Comparison of ENCODE assay signal across 10 mouse cellular contexts in genomic region chr14:55857588-55857987, GRCm38 (mm10). TPM values are rescaled to one million over a fixed set of nuclear protein-coding genes. Genes with fewer than 3 reads are reported as not detected.
DNase-seq lines count a peak whose midpoint lies in the region; ATAC-seq and TF ChIP-seq lines count a peak whose summit lies in the region.
"Had no signal": no experiment of that assay in that cellular context is flagged by ENCODE, and none has a peak within 500 bp of the region (broad histone marks: within the 10 kb centered on the region; RNA-seq: fewer than 3 reads in every experiment).

No protein-coding gene starts in this region.

- no peak for TF ChIP-seq POLR2A in limb, embryonic 14.5 days (IDR thresholded peaks at IDR 0.05; ENCODE audit: borderline replicate concordance, extremely low read depth, insufficient read depth, insufficient read length)

- H3K27me3 ChIP-seq in liver, embryonic 12.5 days (replicated peaks), result peaks cover 17% of the 10 kb centered on the region
- H3K27me3 ChIP-seq in liver, postnatal 0 days (ENCODE audit: insufficient read depth, low read length), result no peaks in the 10 kb centered on the region
- no peaks in the 10 kb centered on the region for H3K27me3 ChIP-seq in heart, embryonic 16.5 days (ENCODE audit: control insufficient read depth, insufficient read depth, low read length)
- H3K27me3 ChIP-seq in limb, embryonic 14.5 days (ENCODE audit: control insufficient read depth, insufficient read depth, low read length), result no peaks in the 10 kb centered on the region
- H3K27me3 ChIP-seq in stomach, embryonic 16.5 days (ENCODE audit: control insufficient read depth, insufficient read depth, low read length), result no peaks in the 10 kb centered on the region
- H3K27me3 ChIP-seq: midbrain, embryonic 12.5 days had no signal

- ATAC-seq in liver, embryonic 12.5 days, result no peak
- no peak for ATAC-seq in liver, postnatal 0 days
- ATAC-seq in heart, embryonic 16.5 days (replicated peaks; ENCODE audit: extremely low read depth, insufficient read depth, low FRiP score), result no peak
- no peak for ATAC-seq in limb, embryonic 14.5 days (ENCODE audit: low FRiP score, low read depth)
- ATAC-seq in stomach, embryonic 16.5 days (ENCODE audit: insufficient read depth, low FRiP score), result no peak

- H3K4me2 ChIP-seq in liver, embryonic 12.5 days, result 0 out of 2 replicates have a peak overlapping the region, but pooled peaks have one; percentile 2
- H3K4me2 ChIP-seq in liver, postnatal 0 days (ENCODE audit: low read depth, low read length), result no peak overlapping the region
- peak overlapping the region; percentile 69 for H3K4me2 ChIP-seq in heart, embryonic 16.5 days (ENCODE audit: low read depth, low read length)
- H3K4me2 ChIP-seq in limb, embryonic 14.5 days (replicated peaks; ENCODE audit: low read depth, low read length, severe bottlenecking), result peak overlapping the region; percentile 95
- peak overlapping the region; percentile 4; the same call in 1 of the 2 replicates for H3K4me2 ChIP-seq in stomach, embryonic 16.5 days (ENCODE audit: low read depth, low read length)

- TF ChIP-seq CTCF in liver, postnatal 0 days (IDR thresholded peaks at IDR 0.05; ENCODE audit: low read depth), result no peak

- no peak overlapping the region for H3K27ac ChIP-seq in liver, embryonic 12.5 days
- H3K27ac ChIP-seq in liver, postnatal 0 days (ENCODE audit: low read depth), result no peak overlapping the region
- peak overlapping the region; percentile 69 for H3K27ac ChIP-seq in heart, embryonic 16.5 days (ENCODE audit: low read length)
- H3K27ac ChIP-seq in limb, embryonic 14.5 days (replicated peaks; ENCODE audit: low read depth, low read length), result no peak overlapping the region
- no peak overlapping the region for H3K27ac ChIP-seq in stomach, embryonic 16.5 days (ENCODE audit: low read length)
- H3K27ac ChIP-seq: midbrain, embryonic 12.5 days had no signal

- H3K36me3 ChIP-seq in liver, embryonic 12.5 days, result 0 out of 2 replicates have a peak, but pooled peaks cover 3% of the 10 kb centered on the region
- H3K36me3 ChIP-seq in liver, postnatal 0 days (replicated peaks; ENCODE audit: insufficient read depth, low read length), result no peaks in the 10 kb centered on the region
- no peaks in the 10 kb centered on the region for H3K36me3 ChIP-seq in heart, embryonic 16.5 days (ENCODE audit: control insufficient read depth, insufficient read depth)
- H3K36me3 ChIP-seq in limb, embryonic 14.5 days (ENCODE audit: control insufficient read depth, insufficient read depth, low read length), result peaks cover 22% of the 10 kb centered on the region
- H3K36me3 ChIP-seq in stomach, embryonic 16.5 days (ENCODE audit: control insufficient read depth, insufficient read depth, low read length), result peaks cover 4% of the 10 kb centered on the region; the same call in 1 of the 2 replicates

- no peak overlapping the region for H3K4me3 ChIP-seq in liver, embryonic 12.5 days
- H3K4me3 ChIP-seq in liver, postnatal 0 days (ENCODE audit: low read depth, low read length), result no peak overlapping the region
- peak overlapping the region; percentile 10; the same call in 1 of the 2 replicates for H3K4me3 ChIP-seq in heart, embryonic 16.5 days (ENCODE audit: low read length)
- H3K4me3 ChIP-seq in limb, embryonic 14.5 days (replicated peaks; ENCODE audit: low read length), result peak overlapping the region; percentile 11
- 0 out of 2 replicates have a peak overlapping the region, but pooled peaks have one; percentile 1 for H3K4me3 ChIP-seq in stomach, embryonic 16.5 days (replicated peaks; ENCODE audit: low read length)
- H3K4me3 ChIP-seq: midbrain, embryonic 12.5 days had no signal

- no peak for TF ChIP-seq EP300 in liver, postnatal 0 days (IDR thresholded peaks at IDR 0.05; ENCODE audit: low read depth)

- WGBS in liver, embryonic 12.5 days (ENCODE audit: insufficient replicate concordance), result 43% methylated on average over 4 of the region's 4 CpGs
- 54% methylated on average over 4 of the region's 4 CpGs for WGBS in liver, postnatal 0 days (ENCODE audit: insufficient replicate concordance)
- WGBS in heart, embryonic 16.5 days, result 36% methylated on average over 4 of the region's 4 CpGs
- WGBS in limb, embryonic 14.5 days, result 44% methylated on average over 4 of the region's 4 CpGs
- WGBS in stomach, embryonic 16.5 days, result 39% methylated on average over 4 of the region's 4 CpGs

- DNase-seq in liver, postnatal 0 days, result no peak
- DNase-seq in limb, embryonic 14.5 days (ENCODE audit: low spot score), result no peak
- no peak for DNase-seq in frontal cortex, postnatal 36 days (ENCODE audit: low spot score in 2 of 2)
- no peak for DNase-seq in testis, postnatal 10 days (ENCODE audit: low spot score)
- DNase-seq: gastrocnemius, postnatal 36 days; thymus, postnatal 4 days had no signal

- no peak overlapping the region for H3K9ac ChIP-seq in liver, embryonic 12.5 days
- no peak overlapping the region for H3K9ac ChIP-seq in liver, postnatal 0 days (replicated peaks)
- H3K9ac ChIP-seq in heart, embryonic 16.5 days (ENCODE audit: low read length), result peak overlapping the region; percentile 0
- H3K9ac ChIP-seq in limb, embryonic 14.5 days (ENCODE audit: low read depth, low read length, severe bottlenecking), result peak overlapping the region; percentile 28; the same call in 1 of the 2 replicates
- H3K9ac ChIP-seq in stomach, embryonic 16.5 days (ENCODE audit: low read length), result peak overlapping the region; percentile 36
- H3K9ac ChIP-seq: midbrain, embryonic 12.5 days had no signal

- H3K9me3 ChIP-seq in liver, embryonic 12.5 days (replicated peaks), result no peaks in the 10 kb centered on the region
- H3K9me3 ChIP-seq in liver, postnatal 0 days (ENCODE audit: low read length), result no peaks in the 10 kb centered on the region
- no peaks in the 10 kb centered on the region for H3K9me3 ChIP-seq in heart, embryonic 16.5 days (replicated peaks; ENCODE audit: control insufficient read depth, low read length)
- no peaks in the 10 kb centered on the region for H3K9me3 ChIP-seq in limb, embryonic 14.5 days (ENCODE audit: control insufficient read depth, low read length)
- no peaks in the 10 kb centered on the region for H3K9me3 ChIP-seq in stomach, embryonic 16.5 days (replicated peaks; ENCODE audit: control insufficient read depth, low read length)
- H3K9me3 ChIP-seq: midbrain, embryonic 12.5 days had no signal

- H3K4me1 ChIP-seq in liver, embryonic 12.5 days, result peaks cover 58% of the 10 kb centered on the region
- H3K4me1 ChIP-seq in liver, postnatal 0 days (ENCODE audit: insufficient read depth), result peaks cover 36% of the 10 kb centered on the region
- H3K4me1 ChIP-seq in heart, embryonic 16.5 days (ENCODE audit: control insufficient read depth, insufficient read depth, low read length), result peaks cover 58% of the 10 kb centered on the region
- H3K4me1 ChIP-seq in limb, embryonic 14.5 days (ENCODE audit: control insufficient read depth, insufficient read depth, low read length), result peaks cover 39% of the 10 kb centered on the region
- H3K4me1 ChIP-seq in stomach, embryonic 16.5 days (ENCODE audit: control insufficient read depth, insufficient read depth, low read length), result peaks cover 48% of the 10 kb centered on the region

RNA-seq across cellular contexts. Expression of gene Nynrin, which starts 3.8 kb away (rescaled TPM):
- 7.0 and 8.2 TPM in 2 replicates for polyA plus RNA-seq in liver, embryonic 12.5 days (2016; fragmentation: Nextera tagmentation; extraction: Ambion mirVana)
- polyA plus RNA-seq in liver, postnatal 0 days (2015; fragmentation: Nextera tagmentation; extraction: Ambion mirVana), result 0.63 and 0.70 TPM in 2 replicates
- 11.1 and 13.7 TPM in 2 replicates for polyA plus RNA-seq in heart, embryonic 16.5 days (2015; fragmentation: Nextera tagmentation; extraction: Ambion mirVana)
- 41.0 and 49.5 TPM in 2 replicates for polyA plus RNA-seq in limb, embryonic 14.5 days (2012; rRNA removed)
- polyA plus RNA-seq in limb, embryonic 14.5 days (2014; fragmentation: Nextera tagmentation; extraction: Ambion mirVana), result 20.6 and 23.6 TPM in 2 replicates
- 18.0 and 19.3 TPM in 2 replicates for polyA plus RNA-seq in stomach, embryonic 16.5 days (2015; fragmentation: Nextera tagmentation; extraction: Ambion mirVana)

RNA-seq across cellular contexts. Expression of gene Cbln3, which starts 26.6 kb away (rescaled TPM):
- 0.25 TPM in 2 replicates for polyA plus RNA-seq in liver, embryonic 12.5 days (2016; fragmentation: Nextera tagmentation; extraction: Ambion mirVana)
- 0.29 and 0.40 TPM in 2 replicates for polyA plus RNA-seq in liver, postnatal 0 days (2015; fragmentation: Nextera tagmentation; extraction: Ambion mirVana)
- 0.59 and 0.69 TPM in 2 replicates for polyA plus RNA-seq in heart, embryonic 16.5 days (2015; fragmentation: Nextera tagmentation; extraction: Ambion mirVana)
- 1.0 and 1.3 TPM in 2 replicates for polyA plus RNA-seq in limb, embryonic 14.5 days (2012; rRNA removed)
- polyA plus RNA-seq in limb, embryonic 14.5 days (2014; fragmentation: Nextera tagmentation; extraction: Ambion mirVana), result 0.25 and 0.54 TPM in 2 replicates
- 0.45 and 0.66 TPM in 2 replicates for polyA plus RNA-seq in stomach, embryonic 16.5 days (2015; fragmentation: Nextera tagmentation; extraction: Ambion mirVana)

RNA-seq across cellular contexts. Expression of gene Khnyn, which starts 27.2 kb away (rescaled TPM):
- 12.8 and 13.0 TPM in 2 replicates for polyA plus RNA-seq in liver, embryonic 12.5 days (2016; fragmentation: Nextera tagmentation; extraction: Ambion mirVana)
- 4.6 and 5.2 TPM in 2 replicates for polyA plus RNA-seq in liver, postnatal 0 days (2015; fragmentation: Nextera tagmentation; extraction: Ambion mirVana)
- polyA plus RNA-seq in heart, embryonic 16.5 days (2015; fragmentation: Nextera tagmentation; extraction: Ambion mirVana), result 9.8 and 11.2 TPM in 2 replicates
- 28.3 and 29.5 TPM in 2 replicates for polyA plus RNA-seq in limb, embryonic 14.5 days (2012; rRNA removed)
- polyA plus RNA-seq in limb, embryonic 14.5 days (2014; fragmentation: Nextera tagmentation; extraction: Ambion mirVana), result 10.2 and 12.2 TPM in 2 replicates
- 18.5 and 21.7 TPM in 2 replicates for polyA plus RNA-seq in stomach, embryonic 16.5 days (2015; fragmentation: Nextera tagmentation; extraction: Ambion mirVana)

RNA-seq across cellular contexts. Expression of gene Nfatc4, which starts 34.6 kb away (rescaled TPM):
- 3.3 and 5.3 TPM in 2 replicates for polyA plus RNA-seq in liver, embryonic 12.5 days (2016; fragmentation: Nextera tagmentation; extraction: Ambion mirVana)
- polyA plus RNA-seq in liver, postnatal 0 days (2015; fragmentation: Nextera tagmentation; extraction: Ambion mirVana), result 0.41 and 0.63 TPM in 2 replicates
- 9.7 and 14.4 TPM in 2 replicates for polyA plus RNA-seq in heart, embryonic 16.5 days (2015; fragmentation: Nextera tagmentation; extraction: Ambion mirVana)
- polyA plus RNA-seq in limb, embryonic 14.5 days (2012; rRNA removed), result 171 and 233 TPM in 2 replicates
- 83.5 and 114 TPM in 2 replicates for polyA plus RNA-seq in limb, embryonic 14.5 days (2014; fragmentation: Nextera tagmentation; extraction: Ambion mirVana)
- polyA plus RNA-seq in stomach, embryonic 16.5 days (2015; fragmentation: Nextera tagmentation; extraction: Ambion mirVana), result 32.9 and 33.9 TPM in 2 replicates

RNA-seq across cellular contexts. Expression of gene Sdr39u1, which starts 42.5 kb away (rescaled TPM):
- polyA plus RNA-seq in liver, embryonic 12.5 days (2016; fragmentation: Nextera tagmentation; extraction: Ambion mirVana), result 14.0 and 15.3 TPM in 2 replicates
- polyA plus RNA-seq in liver, postnatal 0 days (2015; fragmentation: Nextera tagmentation; extraction: Ambion mirVana), result 26.2 and 26.9 TPM in 2 replicates
- polyA plus RNA-seq in heart, embryonic 16.5 days (2015; fragmentation: Nextera tagmentation; extraction: Ambion mirVana), result 59.6 and 59.9 TPM in 2 replicates
- 80.2 and 84.4 TPM in 2 replicates for polyA plus RNA-seq in limb, embryonic 14.5 days (2012; rRNA removed)
- polyA plus RNA-seq in limb, embryonic 14.5 days (2014; fragmentation: Nextera tagmentation; extraction: Ambion mirVana), result 81.0 and 91.6 TPM in 2 replicates
- polyA plus RNA-seq in stomach, embryonic 16.5 days (2015; fragmentation: Nextera tagmentation; extraction: Ambion mirVana), result 65.5 and 66.5 TPM in 2 replicates

Comparison
In these comparisons a context has a peak if more than half of its experiments do, and no peak if none do; other contexts are left out.
1. H3K4me3 ChIP-seq: peak in heart, embryonic 16.5 days (single experiment), limb, embryonic 14.5 days (single experiment) and stomach, embryonic 16.5 days (single experiment); none in liver, embryonic 12.5 days (single experiment) and liver, postnatal 0 days (single experiment).
2. H3K9ac ChIP-seq: peak in heart, embryonic 16.5 days (single experiment), limb, embryonic 14.5 days (single experiment) and stomach, embryonic 16.5 days (single experiment); none in liver, embryonic 12.5 days (single experiment) and liver, postnatal 0 days (single experiment).